Mouse (Mus musculus) midbrain, postnatal 0 days (tissue): Measurements from ENCODE around the gene Rbfox2. TPM values are rescaled to one million over a fixed set of nuclear protein-coding genes. Genes with fewer than 3 reads are reported as not detected.

Source experiments
- ATAC-seq: fragments of 200-750 bp; cut with Nextera tagmentation; 2 replicates; pipeline ENCODE4 v1.8.0; 2017; ENCODE audit warnings: moderate number of reproducible peaks, mild to moderate bottlenecking, moderate TSS enrichment, moderate library complexity; ENCODE audit not compliant: low FRiP score
- DNase-seq: peaks from one replicate; pipeline ENCODE4 v3.0.0-alpha.2; 2015; ENCODE audit warnings: low spot score
- H3K27ac ChIP-seq: fragments of 300-500 bp; sonication (generic); 2 replicates; pipeline ENCODE4 v1.5.1; 2014; ENCODE audit warnings: low read depth, mild to moderate bottlenecking, low read length, mixed read lengths
- H3K27me3 ChIP-seq: fragments of 300-500 bp; sonication (generic); 2 replicates; pipeline ENCODE4 v1.6.1; 2014; ENCODE audit warnings: low read length, control low read depth, mixed read lengths; ENCODE audit not compliant: insufficient read depth
- H3K36me3 ChIP-seq: fragments of 300-500 bp; sonication (generic); 2 replicates; pipeline ENCODE4 v1.6.1; 2014; ENCODE audit warnings: low read length, control low read depth, mixed read lengths; ENCODE audit not compliant: insufficient read depth
- H3K4me1 ChIP-seq: fragments of 300-500 bp; sonication (generic); 2 replicates; pipeline ENCODE4 v1.6.1; 2014; ENCODE audit warnings: mild to moderate bottlenecking, control low read depth, antibody characterized with exemption, low read length, mixed read lengths; ENCODE audit not compliant: insufficient read depth
- H3K4me2 ChIP-seq: fragments of 300-500 bp; sonication (generic); 2 replicates; pipeline ENCODE4 v1.6.1; 2014; ENCODE audit warnings: low read depth, mild to moderate bottlenecking, low read length, mixed read lengths; ENCODE audit not compliant: poor library complexity, severe bottlenecking
- H3K4me3 ChIP-seq: fragments of 300-500 bp; sonication (generic); 2 replicates; pipeline ENCODE4 v1.5.1; 2014; ENCODE audit warnings: low read depth, mild to moderate bottlenecking, low read length, moderate library complexity
- H3K9ac ChIP-seq: fragments of 300-500 bp; sonication (generic); replicated peaks from 2 replicates; pipeline ENCODE4 v1.6.1; 2014; ENCODE audit warnings: mild to moderate bottlenecking, low read length, moderate library complexity, mixed read lengths; ENCODE audit not compliant: poor library complexity, severe bottlenecking
- H3K9me3 ChIP-seq: fragments of 300-500 bp; sonication (generic); 2 replicates; pipeline ENCODE4 v1.6.1; 2016; ENCODE audit warnings: low read length, control low read depth
- CTCF ChIP-seq: IDR thresholded peaks from 2 replicates; pipeline ENCODE4 v1.5.1; 2016; ENCODE audit warnings: antibody characterized with exemption, mild to moderate bottlenecking
- WGBS: fragments of 180-500 bp; shearing (Covaris S2); extraction: QIAGEN DNeasy Blood & Tissue Kit; methylation state at CpG from one replicate; pipeline ENCODE4 v1.1.7; 2014; 5-methylcytosine and 5-hydroxymethylcytosine counted together
- polyA plus RNA-seq: library from polyadenylated mRNA; unstranded; fragments of >200 nt; fragmentation: Nextera tagmentation; extraction: Ambion mirVana; gene quantifications from 2 replicates; pipeline ENCODE4 v1.2.1, GENCODE M21; 2015
- total RNA-seq: library from RNA; depleted of rRNA; stranded (reverse); fragments of >200 nt; gene quantifications from 2 replicates; pipeline ENCODE4 v1.2.3, GENCODE M21; 2014

Rbfox2 gene
- total and polyA plus RNA-seq, 2 experiments from 2014 or later, result 96.6 to 360 TPM

DNA sequence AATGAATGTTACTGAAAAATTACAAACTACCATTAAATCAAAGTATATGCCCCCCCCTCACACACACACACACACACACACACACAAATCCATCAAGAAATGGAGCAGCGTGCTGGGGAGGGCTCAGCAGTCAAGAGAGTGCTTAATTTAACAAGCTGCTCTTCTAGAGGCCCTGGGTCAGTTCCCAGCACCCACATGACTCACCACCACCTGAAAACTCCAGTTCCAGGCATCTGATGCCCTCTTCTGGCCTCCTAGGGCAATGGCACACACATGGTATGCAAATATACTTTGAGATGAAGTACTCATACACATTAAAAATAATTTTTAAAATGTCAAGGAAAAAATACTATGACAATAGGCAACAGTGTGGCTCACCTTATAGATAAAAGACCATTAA lies 120.7 kb downstream of the Rbfox2 start:
- peak; percentile 36 for TF ChIP-seq CTCF
- 95% methylated on average over 1 of the region's 1 CpGs for WGBS
- DNase-seq (no peak), ATAC-seq (no peak)
- H3K9me3 ChIP-seq, result no peaks in the 10 kb centered on the region
- H3K9ac ChIP-seq, result no peak overlapping the region
- H3K4me2 ChIP-seq, result no peak overlapping the region
- no peaks in the 10 kb centered on the region for H3K36me3 ChIP-seq
- H3K27ac ChIP-seq, result no peak overlapping the region
- H3K4me3 ChIP-seq, result no peak overlapping the region
- H3K27me3 ChIP-seq, result no peaks in the 10 kb centered on the region
- no peaks in the 10 kb centered on the region for H3K4me1 ChIP-seq

DNA sequence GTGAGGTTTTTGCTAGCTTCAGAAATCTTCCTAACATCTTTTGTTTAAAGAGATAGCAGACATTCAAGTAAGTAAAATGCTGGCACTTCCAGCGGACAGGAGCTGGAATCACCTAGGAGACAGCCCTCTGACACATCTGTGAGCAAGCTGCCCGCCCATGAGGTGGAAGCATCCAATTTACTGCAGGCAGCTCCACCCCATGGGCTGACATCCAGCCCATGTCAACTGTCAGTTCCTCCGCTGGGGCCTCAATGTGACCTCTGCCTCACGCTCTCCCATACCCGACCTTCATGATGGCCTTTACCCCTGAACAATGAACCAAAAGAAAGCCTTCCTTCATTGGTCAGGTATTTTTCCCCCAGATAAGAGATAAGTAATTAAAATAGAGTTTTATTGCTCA lies 121.2 kb downstream of the Rbfox2 start:
- Histone ChIP-seq H3K4me2 (no peak overlapping the region), H3K36me3 (no peaks in the 10 kb centered on the region), H3K4me1 (no peaks in the 10 kb centered on the region), H3K27me3 (no peaks in the 10 kb centered on the region), H3K4me3 (no peak overlapping the region), H3K9me3 (no peaks in the 10 kb centered on the region), H3K9ac (no peak overlapping the region), H3K27ac (no peak overlapping the region)
- 51% methylated on average over 5 of the region's 5 CpGs for WGBS
- TF ChIP-seq CTCF, result no peak
- DNase-seq (no peak), ATAC-seq (no peak)

DNA sequence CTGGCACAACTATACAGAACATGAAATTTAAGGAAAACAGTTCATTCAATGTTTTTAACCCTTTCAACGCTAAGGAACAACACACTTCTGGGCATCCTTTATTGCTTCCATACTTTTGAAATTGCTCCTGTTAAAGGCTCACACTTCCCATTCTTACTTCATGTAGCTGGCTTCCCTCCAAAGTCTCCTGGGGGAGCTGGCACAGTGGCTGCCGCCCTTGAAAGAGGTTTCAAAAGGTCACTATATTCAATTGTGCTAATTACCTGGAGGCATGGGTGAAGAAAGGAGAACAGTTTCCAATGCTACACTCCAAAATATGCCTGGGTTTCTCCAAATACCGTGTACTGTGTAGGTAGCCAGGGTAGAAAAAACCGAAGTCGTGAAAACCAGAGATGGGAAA lies 124.0 kb downstream of the Rbfox2 start:
- H3K27ac ChIP-seq, result no peak overlapping the region
- WGBS, result 71% methylated on average over 5 of the region's 5 CpGs

DNA sequence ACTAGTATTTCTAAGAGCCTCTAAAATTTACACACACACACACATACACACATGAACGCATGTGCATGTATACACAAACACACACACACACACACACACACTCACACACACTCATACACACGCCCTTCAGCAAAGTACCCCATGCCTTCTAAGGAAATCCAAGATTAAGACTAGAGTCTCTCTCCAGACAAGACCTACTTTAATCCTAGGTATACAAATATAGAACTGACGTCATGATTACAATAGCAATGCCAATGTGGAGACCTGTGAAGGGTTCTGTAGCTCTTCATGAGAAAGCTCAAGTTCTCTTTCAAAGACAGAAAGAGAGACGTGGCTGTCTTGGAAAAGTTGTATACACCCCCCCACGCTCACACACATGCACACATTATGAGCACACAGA lies 132.8 kb downstream of the Rbfox2 start:
- 45% methylated on average over 5 of the region's 5 CpGs for WGBS
- H3K4me2 ChIP-seq, result no peak overlapping the region
- DNase-seq, result no peak

More for the DNA sequence above, 124.0 kb downstream of the Rbfox2 start:
- Histone ChIP-seq H3K9me3 (no peaks in the 10 kb centered on the region), H3K4me3 (no peak overlapping the region), H3K4me1 (no peaks in the 10 kb centered on the region), H3K4me2 (no peak overlapping the region), H3K27me3 (no peaks in the 10 kb centered on the region), H3K36me3 (no peaks in the 10 kb centered on the region), H3K9ac (no peak overlapping the region)
- TF ChIP-seq CTCF, result no peak
- ATAC-seq, result no peak
- no peak for DNase-seq

DNA sequence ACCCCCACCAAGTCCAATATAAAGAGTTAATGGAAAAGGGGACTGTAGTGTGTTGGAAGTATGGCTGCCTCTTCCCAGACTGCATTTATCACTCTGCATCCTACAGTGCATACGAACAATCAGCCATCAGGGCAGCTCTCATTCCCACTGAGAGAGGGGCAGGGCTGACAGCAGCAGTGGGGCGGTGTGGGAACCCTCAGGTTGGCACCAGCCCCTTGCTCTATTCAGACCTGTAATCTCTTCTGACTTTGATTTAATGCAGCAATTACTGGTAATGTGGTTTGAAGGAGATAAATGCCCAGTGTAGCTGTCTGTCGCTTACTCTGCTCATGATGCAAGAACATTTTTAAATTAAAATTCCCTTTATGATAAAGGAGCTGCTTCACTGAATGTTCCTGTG lies 134.4 kb downstream of the Rbfox2 start:
- ATAC-seq, result no peak
- no peak overlapping the region for H3K27ac ChIP-seq
- H3K9me3 ChIP-seq, result no peaks in the 10 kb centered on the region
- no peaks in the 10 kb centered on the region for H3K27me3 ChIP-seq
- WGBS, result 19% methylated on average over 3 of the region's 3 CpGs
- H3K36me3 ChIP-seq, result no peaks in the 10 kb centered on the region
- H3K4me1 ChIP-seq, result no peaks in the 10 kb centered on the region
- no peak for TF ChIP-seq CTCF
- H3K4me2 ChIP-seq, result no peak overlapping the region
- H3K4me3 ChIP-seq, result no peak overlapping the region
- peak; percentile 30 for DNase-seq
- no peak overlapping the region for H3K9ac ChIP-seq

More for the DNA sequence above, 132.8 kb downstream of the Rbfox2 start:
- Histone ChIP-seq H3K4me3 (no peak overlapping the region), H3K36me3 (no peaks in the 10 kb centered on the region), H3K4me1 (no peaks in the 10 kb centered on the region), H3K9ac (no peak overlapping the region), H3K27ac (no peak overlapping the region), H3K27me3 (no peaks in the 10 kb centered on the region), H3K9me3 (no peaks in the 10 kb centered on the region)
- no peak for TF ChIP-seq CTCF
- no peak for ATAC-seq

DNA sequence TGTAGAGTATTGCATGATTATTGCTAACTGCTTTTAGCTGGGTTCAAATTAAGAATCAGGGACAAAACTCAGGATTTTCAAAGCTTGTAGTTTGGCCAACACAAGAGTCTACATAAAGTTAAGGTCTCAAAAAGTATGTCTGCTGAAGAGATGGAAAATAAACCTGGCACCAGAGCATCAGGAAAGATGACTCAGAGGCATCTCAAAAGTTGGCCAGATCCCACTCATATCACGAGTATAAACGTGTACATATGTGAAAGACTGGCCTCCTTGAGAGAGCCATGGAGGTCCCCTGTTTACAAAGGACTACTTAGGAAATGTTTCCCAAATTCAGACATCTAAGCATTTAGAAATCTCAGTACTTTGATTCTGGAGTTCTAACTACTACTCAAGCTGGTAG lies 138.0 kb downstream of the Rbfox2 start:
- Histone ChIP-seq H3K4me1 (no peaks in the 10 kb centered on the region), H3K9me3 (no peaks in the 10 kb centered on the region), H3K9ac (no peak overlapping the region), H3K4me2 (no peak overlapping the region), H3K27ac (no peak overlapping the region), H3K36me3 (no peaks in the 10 kb centered on the region), H3K27me3 (no peaks in the 10 kb centered on the region), H3K4me3 (no peak overlapping the region)
- ATAC-seq (no peak), DNase-seq (no peak)
- TF ChIP-seq CTCF, result no peak
- WGBS, result 90% methylated on average over 2 of the region's 2 CpGs
